15 mouse cellular contexts compared by ENCODE assay signal in genomic region chr1:80802023-80802422, GRCm38 (mm10).
"Had no signal": no experiment of that assay in that cellular context is flagged by ENCODE, and none has a peak within 500 bp of the region (broad histone marks: within the 10 kb centered on the region; RNA-seq: fewer than 3 reads in every experiment).

No protein-coding gene starts in this region.

- H3K4me2 ChIP-seq: liver, embryonic 13.5 days; neural tube, embryonic 15.5 days had no signal

- H3K9ac ChIP-seq: liver, embryonic 13.5 days; liver, postnatal 0 days; neural tube, embryonic 15.5 days had no signal

- H3K4me1 ChIP-seq: liver, embryonic 13.5 days; midbrain, embryonic 10.5 days had no signal

- H3K27ac ChIP-seq: liver, embryonic 13.5 days; midbrain, embryonic 10.5 days; neural tube, embryonic 15.5 days had no signal

- H3K9me3 ChIP-seq: liver, embryonic 13.5 days; midbrain, embryonic 10.5 days; neural tube, embryonic 15.5 days had no signal

- H3K27me3 ChIP-seq: liver, embryonic 13.5 days; neural tube, embryonic 15.5 days had no signal

- ATAC-seq: hindbrain, embryonic 16.5 days; inflammation-experienced regulatory T-cells, adult 6 months; intestine, postnatal 0 days; liver, postnatal 0 days had no signal

- H3K36me3 ChIP-seq: liver, embryonic 13.5 days; midbrain, embryonic 10.5 days; neural tube, embryonic 15.5 days had no signal

- H3K4me3 ChIP-seq: liver, embryonic 13.5 days; midbrain, embryonic 10.5 days; myocyte; neural tube, embryonic 15.5 days had no signal

- DNase-seq: kidney, adult 8-10 months; kidney, postnatal 25 days; liver; liver, embryonic 13.5 days; liver, postnatal 0 days; right cerebral cortex, postnatal 4 days; spleen, adult 18-20 months; thymus, adult 18-20 months; thymus, postnatal 25 days had no signal
